In genomic region chr2:106083801-106084800, GRCm38 (mm10) we compare ENCODE assay signal across 11 mouse cellular contexts.
DNase-seq lines count a peak whose midpoint lies in the region; ATAC-seq lines count a peak whose summit lies in the region.
"Had no signal": no experiment of that assay in that cellular context is flagged by ENCODE, and none has a peak within 500 bp of the region (broad histone marks: within the 10 kb centered on the region; RNA-seq: fewer than 3 reads in every experiment).

No protein-coding gene starts in this region.

- peak overlapping the region; percentile 38 for H3K4me2 ChIP-seq in forebrain, embryonic 13.5 days
- H3K4me2 ChIP-seq: liver, embryonic 11.5 days; stomach, embryonic 15.5 days had no signal

- peak overlapping the region; percentile 40; the same call in 1 of the 2 replicates for H3K27ac ChIP-seq in forebrain, embryonic 13.5 days
- H3K27ac ChIP-seq in midbrain, embryonic 10.5 days (replicated peaks) = peak overlapping the region; percentile 80
- H3K27ac ChIP-seq: layer of hippocampus, adult 2 months; stomach, embryonic 15.5 days had no signal

- no peaks in the 10 kb centered on the region for H3K9me3 ChIP-seq in forebrain, embryonic 13.5 days (replicated peaks)
- H3K9me3 ChIP-seq in midbrain, embryonic 10.5 days (replicated peaks) = no peaks in the 10 kb centered on the region
- H3K9me3 ChIP-seq: stomach, embryonic 15.5 days had no signal

- H3K36me3 ChIP-seq in forebrain, embryonic 13.5 days (ENCODE audit: poor library complexity, severe bottlenecking) = no peaks in the 10 kb centered on the region
- H3K36me3 ChIP-seq in midbrain, embryonic 10.5 days = no peaks in the 10 kb centered on the region
- H3K36me3 ChIP-seq: stomach, embryonic 15.5 days had no signal

- ATAC-seq in forebrain, embryonic 13.5 days = peak; percentile 94

- no peak overlapping the region for H3K4me3 ChIP-seq in forebrain, embryonic 13.5 days
- H3K4me3 ChIP-seq in midbrain, embryonic 10.5 days = 0 out of 2 replicates have a peak overlapping the region, but pooled peaks have one; percentile 11
- H3K4me3 ChIP-seq: layer of hippocampus, adult 2 months; stomach, embryonic 15.5 days had no signal

- peak; percentile 71 for DNase-seq in left cerebral cortex, postnatal 4 days
- DNase-seq in left cerebral cortex, adult 11 months (ENCODE audit: low spot score) = no peak
- DNase-seq in midbrain, embryonic 10.5 days (ENCODE audit: low spot score) = peak; percentile 60
- DNase-seq in thymus, postnatal 36 days = no peak
- DNase-seq in right cerebral cortex, postnatal 14 days = no peak
- no peak for DNase-seq in frontal cortex, postnatal 36 days (ENCODE audit: low spot score in 2 of 2)
- no peak for DNase-seq in left cerebral cortex, adult 8-10 months (ENCODE audit: low spot score in 2 of 2)

- no peak overlapping the region for H3K9ac ChIP-seq in forebrain, embryonic 13.5 days
- H3K9ac ChIP-seq: stomach, embryonic 15.5 days had no signal

- intact Hi-C loops in left cerebral cortex, postnatal 4 days (cut with DNase I) = loop anchor here (5.0 kb wide), 1 partner anchor 407 kb away; no protein-coding TSS in a partner anchor

- H3K27me3 ChIP-seq in forebrain, embryonic 13.5 days = peaks cover 28% of the 10 kb centered on the region
- H3K27me3 ChIP-seq in midbrain, embryonic 10.5 days (ENCODE audit: low read depth, poor library complexity, severe bottlenecking) = peaks cover 12% of the 10 kb centered on the region
- H3K27me3 ChIP-seq: stomach, embryonic 15.5 days had no signal

- WGBS in forebrain, embryonic 13.5 days = 6% methylated on average over 11 of the region's 11 CpGs
- WGBS in midbrain, embryonic 10.5 days = 29% methylated on average over 11 of the region's 11 CpGs

- peaks cover 43% of the 10 kb centered on the region for H3K4me1 ChIP-seq in forebrain, embryonic 13.5 days
- peaks cover 63% of the 10 kb centered on the region for H3K4me1 ChIP-seq in midbrain, embryonic 10.5 days
- H3K4me1 ChIP-seq: stomach, embryonic 15.5 days had no signal

Comparison
In these comparisons a context has a peak if more than half of its experiments do, and no peak if none do; other contexts are left out.
1. DNase-seq: peak in left cerebral cortex, postnatal 4 days (single experiment) and midbrain, embryonic 10.5 days (single experiment); none in left cerebral cortex, adult 11 months (single experiment), thymus, postnatal 36 days (0 of 2), right cerebral cortex, postnatal 14 days (single experiment), frontal cortex, postnatal 36 days (0 of 2) and left cerebral cortex, adult 8-10 months (0 of 2).